Mouse (Mus musculus) lung, adult 2 months (tissue): ENCODE results near the gene Sap25.
A peak's percentile ranks its signal among the peaks of the same experiment; 100 is the strongest.

Experiments
- CTCF ChIP-seq: fragments of 200-500 bp; IDR thresholded peaks from 2 replicates; pipeline ENCODE4 v1.5.1; 2011; ENCODE audit warnings: mild to moderate bottlenecking, low read length, control low read depth; ENCODE audit not compliant: insufficient read depth
- POLR2A ChIP-seq: fragments of 200-500 bp; IDR thresholded peaks from 2 replicates; pipeline ENCODE4 v1.6.1; 2011; ENCODE audit warnings: low read depth, mild to moderate bottlenecking, control low read depth, low read length, borderline replicate concordance; ENCODE audit errors: extremely low read depth

DNA sequence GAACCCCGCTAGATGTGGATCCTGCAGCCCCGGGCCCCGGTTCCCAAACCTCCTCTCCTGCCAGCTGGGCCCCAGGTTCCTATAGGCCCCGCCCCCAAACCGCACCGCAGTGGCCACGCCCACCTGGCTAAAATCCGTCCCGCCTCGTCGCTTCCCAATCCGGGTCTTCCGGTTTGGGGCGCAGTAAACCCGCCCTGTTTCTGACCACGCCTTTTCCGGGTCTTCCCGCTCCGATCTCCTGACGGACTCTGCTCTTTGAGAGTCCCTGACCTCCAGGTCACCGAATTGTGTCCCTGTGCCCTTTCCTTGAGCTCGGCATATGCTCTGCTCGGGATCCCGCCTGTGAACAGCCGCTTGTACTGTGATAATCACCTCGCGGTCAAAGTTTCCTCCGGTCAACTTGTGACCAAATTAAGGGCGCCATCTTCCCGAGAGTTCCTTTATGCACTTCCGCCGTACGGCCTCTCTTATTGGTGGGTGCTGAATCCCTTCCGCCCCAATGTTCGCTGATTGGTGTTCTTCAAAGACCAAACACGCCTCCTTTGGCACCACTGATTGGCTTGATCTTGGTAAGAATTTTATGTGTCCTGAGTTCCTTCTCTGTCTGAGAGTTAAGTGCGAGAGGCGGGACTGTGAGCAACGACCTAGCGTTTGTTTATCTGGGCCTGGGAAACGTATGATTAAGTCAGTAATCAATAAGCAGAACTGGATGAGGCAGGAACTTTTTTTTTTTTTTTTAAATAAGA is 40.3 kb upstream of the Sap25 start, which contains the start of gene Mospd3:
- TF ChIP-seq CTCF (no peak), POLR2A (peak; percentile 56; the same call in 1 of the 2 replicates)
